Mouse (Mus musculus) embryonic fibroblast, embryonic 13.5 days (primary cell): Measurements from ENCODE around the gene Pphln1. TPM values are rescaled to one million over a fixed set of nuclear protein-coding genes. Genes with fewer than 3 reads are reported as not detected.

Source experiments
- H3K27ac ChIP-seq: 2 replicates; pipeline ENCODE4 v1.5.1; 2012; ENCODE audit warnings: low read length, control low read depth, inconsistent platforms; ENCODE audit not compliant: insufficient read depth
- H3K4me1 ChIP-seq: 2 replicates; pipeline ENCODE4 v1.6.1; 2011; ENCODE audit warnings: low read length; ENCODE audit not compliant: control insufficient read depth, insufficient read depth
- H3K4me3 ChIP-seq: 2 replicates; pipeline ENCODE4 v1.5.1; 2011; ENCODE audit warnings: mild to moderate bottlenecking, control low read depth, low read length; ENCODE audit not compliant: insufficient read depth
- CTCF ChIP-seq: IDR thresholded peaks from 2 replicates; pipeline ENCODE4 v1.5.1; 2011; ENCODE audit warnings: mild to moderate bottlenecking, control low read depth, low read length, moderate library complexity, borderline replicate concordance; ENCODE audit not compliant: insufficient read depth
- POLR2A ChIP-seq: IDR thresholded peaks from 2 replicates; pipeline ENCODE4 v1.6.1; 2011; ENCODE audit warnings: low read depth, mild to moderate bottlenecking, control low read depth, low read length, moderate library complexity
- polyA plus RNA-seq: library from polyadenylated mRNA; stranded (reverse); fragments of >200 nt; gene quantifications from 2 replicates; pipeline ENCODE4 v1.2.4, GENCODE M21; 2011; ENCODE audit warnings: low read depth; ENCODE audit not compliant: missing spikeins, insufficient read length

Gene Pphln1
- polyA plus RNA-seq, 1 experiment: 51.5 TPM

GRCm38 (mm10) chr15:93486066-93486465, 87.9 kb downstream of the Pphln1 start:
- Histone ChIP-seq H3K4me3 (no peak overlapping the region), H3K27ac (no peak overlapping the region), H3K4me1 (no peaks in the 10 kb centered on the region; the same call in 1 of the 2 replicates)
- no peak for TF ChIP-seq POLR2A
- no peak for TF ChIP-seq CTCF

- H3K4me3 ChIP-seq: no peak overlapping the region
- H3K27ac ChIP-seq: no peak overlapping the region
- H3K4me1 ChIP-seq: no peaks in the 10 kb centered on the region; the same call in 1 of the 2 replicates
- TF ChIP-seq POLR2A (no peak), CTCF (no peak)
Observed at GRCm38 (mm10) chr15:93489597-93489996, 91.4 kb downstream of the Pphln1 start.

DNA sequence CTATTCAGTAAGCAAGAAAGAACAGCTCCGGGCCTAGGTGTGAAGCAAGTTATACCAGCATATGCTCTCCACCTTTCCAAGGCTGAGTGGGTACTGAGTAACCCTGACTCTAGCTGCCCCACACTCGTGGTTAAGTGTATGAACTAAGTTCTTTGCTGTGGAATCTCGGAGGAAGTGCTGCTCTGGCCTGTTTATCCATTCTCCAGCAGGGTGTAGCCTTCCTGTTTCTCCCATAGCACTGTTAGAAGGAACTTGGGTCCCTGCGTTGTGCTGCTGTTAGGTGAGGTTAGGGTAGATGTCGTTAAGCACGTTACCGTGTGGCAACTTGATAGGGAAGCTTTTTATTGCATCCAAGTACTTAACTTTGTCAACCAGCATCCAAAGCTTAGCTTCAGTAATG, 96.5 kb downstream of the Pphln1 start:
- H3K4me3 ChIP-seq: no peak overlapping the region
- no peak overlapping the region for H3K27ac ChIP-seq
- TF ChIP-seq CTCF (no peak), POLR2A (no peak)
- H3K4me1 ChIP-seq: no peaks in the 10 kb centered on the region

GRCm38 (mm10) chr15:93499866-93500265, 101.7 kb downstream of the Pphln1 start:
- Histone ChIP-seq H3K4me3 (no peak overlapping the region), H3K4me1 (no peaks in the 10 kb centered on the region), H3K27ac (no peak overlapping the region)
- TF ChIP-seq CTCF (no peak), POLR2A (no peak)

DNA sequence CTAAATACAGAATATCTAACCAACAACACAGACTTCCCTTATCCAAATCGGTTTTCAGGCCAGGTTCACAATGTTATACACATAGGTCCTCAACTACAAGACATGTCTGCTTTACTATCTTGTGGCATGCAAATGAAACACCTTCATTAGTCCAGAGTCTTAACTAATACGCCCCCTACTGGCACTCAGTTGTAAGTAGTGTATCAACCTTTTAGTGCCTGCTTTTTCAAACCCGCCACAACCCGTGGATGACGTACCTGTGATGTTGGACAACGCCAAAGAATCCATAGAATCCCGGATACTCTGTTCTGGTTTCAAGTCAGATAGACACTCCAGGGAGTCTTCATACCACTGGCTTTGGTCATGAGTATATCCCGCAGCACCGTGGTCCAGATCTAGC, 104.6 kb downstream of the Pphln1 start:
- no peak overlapping the region for H3K27ac ChIP-seq
- TF ChIP-seq POLR2A (no peak), CTCF (no peak)

GRCm38 (mm10) chr15:93503201-93503745, 105.1 kb downstream of the Pphln1 start:
- Histone ChIP-seq H3K27ac (no peak overlapping the region), H3K4me3 (no peak overlapping the region), H3K4me1 (no peaks in the 10 kb centered on the region)
- TF ChIP-seq CTCF (no peak), POLR2A (no peak)

More for the DNA sequence above, 104.6 kb downstream of the Pphln1 start:
- Histone ChIP-seq H3K4me1 (no peaks in the 10 kb centered on the region), H3K4me3 (no peak overlapping the region)

DNA sequence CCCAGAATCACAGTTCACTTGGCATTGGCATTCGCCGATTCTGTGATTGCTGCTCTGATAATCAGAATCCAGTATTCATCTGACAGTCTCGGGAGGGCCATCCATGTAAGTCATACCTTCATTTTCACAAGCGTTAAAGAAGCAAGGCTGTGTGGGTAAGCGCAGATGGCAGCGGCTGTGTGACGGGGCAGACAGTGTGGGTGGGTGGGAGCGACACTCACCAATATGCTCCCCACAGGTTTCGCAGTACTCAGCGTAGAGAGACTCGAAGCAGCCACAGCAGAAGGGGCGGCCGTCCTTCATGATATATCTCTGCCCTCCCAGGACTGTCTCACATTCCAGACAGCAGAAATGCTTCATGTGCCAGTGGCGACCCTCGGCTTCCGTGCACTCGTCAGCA, 106.7 kb downstream of the Pphln1 start:
- Histone ChIP-seq H3K4me1 (no peaks in the 10 kb centered on the region), H3K27ac (no peak overlapping the region), H3K4me3 (no peak overlapping the region)
- TF ChIP-seq POLR2A (no peak), CTCF (no peak)

DNA sequence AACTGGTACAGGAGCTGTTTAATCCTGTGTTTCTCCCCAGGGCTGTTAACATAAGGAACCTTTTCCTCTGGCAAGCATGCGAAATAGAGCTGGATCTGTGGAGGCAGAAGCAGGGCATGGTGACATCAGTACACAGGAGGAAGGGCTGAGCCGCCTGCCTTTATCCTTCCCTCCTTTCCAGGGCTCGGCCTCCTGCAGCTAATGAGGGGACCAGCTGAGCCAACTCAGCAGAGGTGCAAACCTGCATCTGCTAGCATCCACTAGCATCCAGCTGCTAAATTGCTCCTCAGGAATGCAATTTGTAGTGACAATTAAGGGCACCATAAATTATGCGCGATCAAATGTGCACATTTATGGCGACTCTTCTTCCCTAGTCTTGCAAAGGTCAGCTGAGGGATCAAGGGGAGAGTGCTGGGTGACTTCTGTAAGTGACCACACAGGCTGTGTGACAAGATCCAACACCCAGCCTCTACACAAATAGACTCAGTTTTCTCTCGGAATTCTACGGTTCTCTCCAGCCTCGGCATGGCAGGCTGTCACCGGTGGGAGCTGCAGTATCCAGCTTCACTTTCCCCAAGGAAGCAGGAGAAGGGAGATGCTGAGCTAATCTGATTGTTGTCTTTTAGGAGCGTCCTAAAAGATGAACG, 112.7 kb downstream of the Pphln1 start:
- H3K27ac ChIP-seq: no peak overlapping the region
- no peak overlapping the region for H3K4me3 ChIP-seq
- TF ChIP-seq CTCF (no peak), POLR2A (no peak)
- H3K4me1 ChIP-seq: peaks cover 4% of the 10 kb centered on the region

- Histone ChIP-seq H3K27ac (no peak overlapping the region), H3K4me3 (no peak overlapping the region), H3K4me1 (peaks cover 4% of the 10 kb centered on the region)
- no peak for TF ChIP-seq POLR2A
- no peak for TF ChIP-seq CTCF
Observed at GRCm38 (mm10) chr15:93512437-93512836, 114.3 kb downstream of the Pphln1 start.

- TF ChIP-seq POLR2A (no peak), CTCF (no peak)
- Histone ChIP-seq H3K4me1 (peaks cover 5% of the 10 kb centered on the region), H3K27ac (no peak overlapping the region), H3K4me3 (no peak overlapping the region)
Observed at GRCm38 (mm10) chr15:93513939-93514341, 115.8 kb downstream of the Pphln1 start.

DNA sequence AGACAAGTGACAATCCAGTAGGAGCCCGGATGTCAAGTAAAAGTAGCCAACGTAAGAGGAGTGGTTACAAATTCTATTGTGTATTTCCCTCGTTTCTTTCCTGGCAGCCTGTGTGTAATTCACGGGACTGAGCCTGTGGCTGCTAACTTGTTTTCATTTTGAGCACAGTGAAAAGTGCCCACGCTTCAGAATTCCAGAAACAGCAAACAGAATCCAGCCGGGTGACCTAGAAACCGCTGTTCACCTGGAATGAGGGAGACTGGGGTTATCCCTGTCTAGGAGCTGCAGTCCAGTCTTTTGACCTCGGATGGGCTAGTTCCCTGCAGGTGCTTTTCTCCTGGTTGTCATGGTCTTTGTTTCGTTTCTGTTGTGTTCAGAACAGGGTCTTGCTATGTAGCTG, 117.2 kb downstream of the Pphln1 start:
- TF ChIP-seq POLR2A: no peak
- no peak for TF ChIP-seq CTCF
- no peak overlapping the region for H3K4me3 ChIP-seq
- peaks cover 8% of the 10 kb centered on the region for H3K4me1 ChIP-seq
- no peak overlapping the region for H3K27ac ChIP-seq
